Mouse (Mus musculus) megakaryocyte progenitor cell, adult 5-6 weeks (primary cell): ENCODE data around the gene Rnase4. TPM values are rescaled to one million over a fixed set of nuclear protein-coding genes. Genes with fewer than 3 reads are reported as not detected.

Experiments used
- ATAC-seq: replicated peaks from 2 replicates; pipeline ENCODE4 v1.8.0; 2016; ENCODE audit warnings: mild to moderate bottlenecking, moderate TSS enrichment, inconsistent platforms; ENCODE audit not compliant: poor library complexity
- total RNA-seq, 2 experiments: library from RNA; stranded (forward) in 1 of 2; stranded (reverse) in 1 of 2; fragments of 157-497, 149-512 nt in 1 of 2; fragments of 200-1000 nt in 1 of 2; gene quantifications; 2 replicates each; pipeline versions ENCODE4 v1.2.3 to v1.2.4; 2015 to 2017

Gene Rnase4
- total RNA-seq, 2 experiments from 2014 or later: 1.7 to 7.1 TPM

- peak; percentile 24 for ATAC-seq
These were observed 2.5 kb upstream of the Rnase4 start for GRCm38 (mm10) chr14:51088166-51088969.

GRCm38 (mm10) chr14:51088970-51089673 lies 1.8 kb upstream of the Rnase4 start:
- peak; percentile 67 for ATAC-seq

- no peak for ATAC-seq
These were observed 1.2 kb upstream of the Rnase4 start for GRCm38 (mm10) chr14:51089674-51090076.

- peak; percentile 24 for ATAC-seq
These were observed 648 bp upstream of the Rnase4 start for GRCm38 (mm10) chr14:51090077-51090781.

- no peak for ATAC-seq
These were observed 1.3 kb downstream of the Rnase4 start for GRCm38 (mm10) chr14:51092073-51092620.

GRCm38 (mm10) chr14:51093496-51093895 lies 2.6 kb downstream of the Rnase4 start:
- ATAC-seq: no peak

- ATAC-seq: no peak
These were observed 3.4 kb downstream of the Rnase4 start for GRCm38 (mm10) chr14:51094096-51094875.

- ATAC-seq: no peak
These were observed 4.0 kb downstream of the Rnase4 start for GRCm38 (mm10) chr14:51094921-51095320.

- ATAC-seq: peak; percentile 49
These were observed 5.1 kb downstream of the Rnase4 start for GRCm38 (mm10) chr14:51095736-51096524.

- ATAC-seq: peak; percentile 71
These were observed 7.4 kb downstream of the Rnase4 start for GRCm38 (mm10) chr14:51098300-51098699.

GRCm38 (mm10) chr14:51098921-51099320 lies 8.0 kb downstream of the Rnase4 start:
- no peak for ATAC-seq

- ATAC-seq: no peak
These were observed 10.4 kb downstream of the Rnase4 start for GRCm38 (mm10) chr14:51101284-51101683.

GRCm38 (mm10) chr14:51103217-51103616 lies 12.3 kb downstream of the Rnase4 start:
- peak; percentile 91 for ATAC-seq

GRCm38 (mm10) chr14:51104366-51104765 lies 13.5 kb downstream of the Rnase4 start:
- no peak for ATAC-seq

- ATAC-seq: no peak
These were observed 15.6 kb downstream of the Rnase4 start for GRCm38 (mm10) chr14:51106449-51106967.

- ATAC-seq: no peak
These were observed 21.1 kb downstream of the Rnase4 start for GRCm38 (mm10) chr14:51111966-51112365.

GRCm38 (mm10) chr14:51113476-51113875 lies 22.6 kb downstream of the Rnase4 start:
- no peak for ATAC-seq

- no peak for ATAC-seq
These were observed 23.2 kb downstream of the Rnase4 start, which contains the start of gene Eddm3b for GRCm38 (mm10) chr14:51113916-51114560. Eddm3b (plus strand) TSS chr14:51114426.

GRCm38 (mm10) chr14:51125684-51126083 lies 34.8 kb downstream of the Rnase4 start:
- no peak for ATAC-seq
